Mouse (Mus musculus): ENCODE results near the gene Olfr547. TPM values are rescaled to one million over a fixed set of nuclear protein-coding genes. Genes with fewer than 3 reads are reported as not detected.

Olfr547 gene
- total and polyA plus RNA-seq, 2 experiments from 2014 or later, result not detected

DNA sequence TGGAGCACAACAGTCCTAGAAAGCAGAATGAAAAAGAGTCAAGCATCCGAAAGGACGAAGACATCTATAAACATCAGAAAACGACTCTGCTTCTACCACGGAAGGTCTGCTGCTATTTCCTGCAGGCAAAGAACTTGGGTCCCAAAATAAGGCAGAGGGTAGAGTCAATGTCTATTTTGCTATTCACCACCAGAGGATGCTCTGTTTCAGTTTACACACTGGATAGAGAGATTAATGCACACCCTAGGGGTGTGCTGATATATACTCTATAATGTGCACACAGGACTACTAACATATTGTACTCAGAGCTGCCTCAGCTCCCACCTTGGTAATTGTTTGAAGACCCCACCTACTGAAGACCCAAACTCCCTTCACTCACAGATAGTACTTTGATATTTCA is 31.7 kb downstream of the Olfr547 start:
- no peaks in the 10 kb centered on the region for H3K36me3 ChIP-seq (ENCODE audit: insufficient read depth)
- H3K4me2 ChIP-seq (ENCODE audit: low read depth), result no peak overlapping the region
- ATAC-seq, result no peak
- H3K27ac ChIP-seq (ENCODE audit: low read depth, low read length), result no peak overlapping the region
- no peak for TF ChIP-seq CTCF (IDR thresholded peaks at IDR 0.05; ENCODE audit: low read depth)
- H3K9ac ChIP-seq, result no peak overlapping the region
- H3K4me3 ChIP-seq (ENCODE audit: low read depth, low read length), result no peak overlapping the region
- no peak for DNase-seq
- H3K27me3 ChIP-seq (ENCODE audit: insufficient read depth, low read length), result no peaks in the 10 kb centered on the region
- no peaks in the 10 kb centered on the region for H3K9me3 ChIP-seq (ENCODE audit: low read length)
- 93% methylated on average over 4 of the region's 4 CpGs for WGBS
- no peaks in the 10 kb centered on the region for H3K4me1 ChIP-seq (ENCODE audit: insufficient read depth)

DNA sequence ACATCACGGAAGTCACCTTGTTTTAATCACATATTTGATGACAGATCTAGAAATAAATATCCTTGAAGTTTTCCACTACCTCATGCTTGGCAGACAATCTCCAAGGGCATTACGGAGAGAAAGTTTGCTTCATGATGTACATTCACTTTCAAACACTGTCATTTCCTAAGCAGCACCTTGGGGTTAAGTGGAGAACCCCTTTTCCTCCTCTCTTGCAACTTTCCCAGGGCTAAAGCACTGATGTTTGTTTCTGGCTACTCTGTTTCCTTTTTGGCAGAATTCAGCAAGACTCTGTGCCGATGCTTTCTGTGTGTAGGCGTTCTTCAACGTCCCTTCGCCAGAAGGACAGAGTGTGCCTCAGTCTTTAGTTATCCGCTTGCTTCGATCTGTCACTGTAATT is 36.6 kb downstream of the Olfr547 start, which contains the start of gene Olfr550:
Gene Olfr550 (plus strand): TSS at position 301 of the 400 bp plus-strand sequence.
- DNase-seq, result no peak
- Histone ChIP-seq H3K27ac (ENCODE audit: low read depth, low read length) (no peak within 1 kb of the TSS), H3K27me3 (ENCODE audit: insufficient read depth, low read length) (no peaks in the 10 kb centered on the region), H3K4me1 (ENCODE audit: insufficient read depth) (no peaks in the 10 kb centered on the region), H3K4me3 (ENCODE audit: low read depth, low read length) (no peak within 1 kb of the TSS), H3K4me2 (ENCODE audit: low read depth) (no peak within 1 kb of the TSS), H3K9me3 (ENCODE audit: low read length) (no peaks in the 10 kb centered on the region), H3K9ac (no peak within 1 kb of the TSS), H3K36me3 (ENCODE audit: insufficient read depth) (no peaks in the 10 kb centered on the region)
- TF ChIP-seq CTCF (IDR thresholded peaks at IDR 0.05; ENCODE audit: low read depth), result no peak
- no peak for ATAC-seq
- WGBS, result 92% methylated on average over 8 of the region's 8 CpGs

DNA sequence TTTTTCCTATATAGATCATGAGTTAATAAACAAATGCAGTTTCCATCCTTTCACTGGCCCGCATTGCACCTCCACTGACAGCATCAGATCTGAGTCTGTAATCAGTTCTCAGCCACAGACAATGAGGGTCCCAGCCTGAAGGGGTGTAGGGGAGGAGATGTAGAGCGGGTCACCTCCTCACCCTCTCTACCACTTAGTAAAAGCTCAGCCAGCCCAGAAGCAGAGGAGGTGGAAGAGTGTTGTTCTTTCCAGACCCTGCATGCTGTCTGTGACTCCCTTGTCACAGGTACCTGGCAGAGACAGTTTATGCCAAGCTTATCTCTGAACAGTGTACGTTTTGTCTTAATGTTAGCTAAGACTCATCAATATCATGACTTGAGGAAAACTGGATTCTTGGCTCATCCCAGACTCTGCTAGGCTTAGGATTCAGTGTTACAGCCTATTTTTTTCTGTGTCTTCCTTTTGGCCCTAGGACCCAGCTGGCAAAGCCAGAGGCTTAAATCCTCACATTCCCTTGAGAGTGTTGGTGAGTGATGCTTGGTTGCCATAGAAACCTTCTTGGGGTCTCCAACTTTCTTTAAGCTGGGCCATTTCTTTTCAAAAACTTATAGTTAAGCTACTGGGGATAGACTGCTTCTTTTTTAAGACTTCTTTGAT is 38.8 kb downstream of the Olfr547 start:
- Histone ChIP-seq H3K9me3 (ENCODE audit: low read length) (no peaks in the 10 kb centered on the region), H3K4me1 (ENCODE audit: insufficient read depth) (no peaks in the 10 kb centered on the region), H3K27ac (ENCODE audit: low read depth, low read length) (no peak overlapping the region), H3K27me3 (ENCODE audit: insufficient read depth, low read length) (no peaks in the 10 kb centered on the region), H3K4me3 (ENCODE audit: low read depth, low read length) (no peak overlapping the region), H3K36me3 (ENCODE audit: insufficient read depth) (no peaks in the 10 kb centered on the region), H3K4me2 (ENCODE audit: low read depth) (no peak overlapping the region), H3K9ac (no peak overlapping the region)
- 67% methylated on average over 3 of the region's 3 CpGs for whole genome bisulfite sequencing
- DNase-seq (peak; percentile 8), ATAC-seq (peak; percentile 54)
- no peak for TF ChIP-seq CTCF (IDR thresholded peaks at IDR 0.05; ENCODE audit: low read depth)

DNA sequence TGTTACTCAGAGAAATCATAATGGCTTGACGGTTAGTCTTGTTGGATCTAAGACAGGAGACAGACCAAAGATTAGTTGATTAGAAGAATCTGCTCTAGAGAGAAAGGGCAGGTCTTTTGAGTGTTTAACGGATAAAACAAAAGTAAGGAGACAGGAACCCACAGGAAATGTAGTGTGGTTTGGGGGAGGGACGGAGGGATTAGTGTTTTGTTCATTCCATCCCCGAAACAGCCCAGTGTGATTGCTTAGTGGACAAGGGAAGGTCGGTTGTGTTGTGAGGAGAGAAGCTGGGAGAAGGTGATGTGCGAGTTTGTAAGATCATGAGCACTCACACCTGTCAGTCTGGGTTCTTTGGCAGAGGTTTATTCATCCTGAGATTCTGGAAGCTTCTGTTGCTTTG is 41.4 kb downstream of the Olfr547 start:
- Histone ChIP-seq H3K4me3 (ENCODE audit: low read depth, low read length) (no peak overlapping the region), H3K27ac (ENCODE audit: low read depth, low read length) (no peak overlapping the region), H3K36me3 (ENCODE audit: insufficient read depth) (no peaks in the 10 kb centered on the region), H3K4me1 (ENCODE audit: insufficient read depth) (no peaks in the 10 kb centered on the region), H3K27me3 (ENCODE audit: insufficient read depth, low read length) (no peaks in the 10 kb centered on the region), H3K9me3 (ENCODE audit: low read length) (no peaks in the 10 kb centered on the region), H3K9ac (no peak overlapping the region), H3K4me2 (ENCODE audit: low read depth) (no peak overlapping the region)
- no peak for ATAC-seq
- TF ChIP-seq CTCF (IDR thresholded peaks at IDR 0.05; ENCODE audit: low read depth), result no peak
- WGBS, result 45% methylated on average over 6 of the region's 6 CpGs
- DNase-seq, result no peak

Other genes starting within 250 kb of the Olfr547 start
- gene Rrm1, start 93.1 kb upstream of the Olfr547 start, total RNA-seq (2014; rRNA removed), result 31.9 and 40.0 TPM in 2 replicates
- 25.6 and 30.9 TPM in 2 replicates for gene Rrm1, start 93.1 kb upstream of the Olfr547 start, polyA plus RNA-seq (2015; fragmentation: Nextera tagmentation; extraction: Ambion mirVana)
- gene Olfr543, start 53.1 kb upstream of the Olfr547 start, total RNA-seq (2014; rRNA removed), result not detected in 2 replicates
- 0.23 and 0.25 TPM in 2 replicates for gene Olfr543, start 53.1 kb upstream of the Olfr547 start, polyA plus RNA-seq (2015; fragmentation: Nextera tagmentation; extraction: Ambion mirVana)
- gene Olfr544, start 46.4 kb upstream of the Olfr547 start, total RNA-seq (2014; rRNA removed), result not detected in 2 replicates
- 0.04 and 0.05 TPM in 2 replicates for gene Olfr544, start 46.4 kb upstream of the Olfr547 start, polyA plus RNA-seq (2015; fragmentation: Nextera tagmentation; extraction: Ambion mirVana)
- 0.24 TPM in 1 of 2 replicates, not detected in the other for gene Olfr545, start 35.2 kb upstream of the Olfr547 start, total RNA-seq (2014; rRNA removed)
- 0.05 and 0.08 TPM in 2 replicates for gene Olfr545, start 35.2 kb upstream of the Olfr547 start, polyA plus RNA-seq (2015; fragmentation: Nextera tagmentation; extraction: Ambion mirVana)
- not detected in 2 replicates for gene Olfr548-ps1, start 6.1 kb downstream of the Olfr547 start, total RNA-seq (2014; rRNA removed)
- gene Olfr548-ps1, start 6.1 kb downstream of the Olfr547 start, polyA plus RNA-seq (2015; fragmentation: Nextera tagmentation; extraction: Ambion mirVana), result not detected in 2 replicates
- not detected in 2 replicates for gene Olfr549, start 15.1 kb downstream of the Olfr547 start, total RNA-seq (2014; rRNA removed)
- not detected in 2 replicates for gene Olfr549, start 15.1 kb downstream of the Olfr547 start, polyA plus RNA-seq (2015; fragmentation: Nextera tagmentation; extraction: Ambion mirVana)
- gene Trim21, start 30.7 kb downstream of the Olfr547 start, total RNA-seq (2014; rRNA removed), result 1.5 and 3.5 TPM in 2 replicates
- gene Trim21, start 30.7 kb downstream of the Olfr547 start, polyA plus RNA-seq (2015; fragmentation: Nextera tagmentation; extraction: Ambion mirVana), result 0.30 and 0.38 TPM in 2 replicates
- gene Olfr550, start 36.7 kb downstream of the Olfr547 start, total RNA-seq (2014; rRNA removed), result not detected in 2 replicates
- not detected in 2 replicates for gene Olfr550, start 36.7 kb downstream of the Olfr547 start, polyA plus RNA-seq (2015; fragmentation: Nextera tagmentation; extraction: Ambion mirVana)
- not detected in 2 replicates for gene Olfr551, start 57.1 kb downstream of the Olfr547 start, total RNA-seq (2014; rRNA removed)
- not detected in 2 replicates for gene Olfr551, start 57.1 kb downstream of the Olfr547 start, polyA plus RNA-seq (2015; fragmentation: Nextera tagmentation; extraction: Ambion mirVana)
- gene Olfr552, start 63.0 kb downstream of the Olfr547 start, total RNA-seq (2014; rRNA removed), result not detected in 2 replicates
- gene Olfr552, start 63.0 kb downstream of the Olfr547 start, polyA plus RNA-seq (2015; fragmentation: Nextera tagmentation; extraction: Ambion mirVana), result not detected in 2 replicates
- not detected in 2 replicates for gene Olfr553, start 83.5 kb downstream of the Olfr547 start, total RNA-seq (2014; rRNA removed)
- not detected in 2 replicates for gene Olfr553, start 83.5 kb downstream of the Olfr547 start, polyA plus RNA-seq (2015; fragmentation: Nextera tagmentation; extraction: Ambion mirVana)
- not detected in 2 replicates for gene Olfr554, start 103.7 kb downstream of the Olfr547 start, total RNA-seq (2014; rRNA removed)
- gene Olfr554, start 103.7 kb downstream of the Olfr547 start, polyA plus RNA-seq (2015; fragmentation: Nextera tagmentation; extraction: Ambion mirVana), result not detected in 2 replicates
- gene Olfr555, start 124.1 kb downstream of the Olfr547 start, total RNA-seq (2014; rRNA removed), result not detected in 2 replicates
- gene Olfr555, start 124.1 kb downstream of the Olfr547 start, polyA plus RNA-seq (2015; fragmentation: Nextera tagmentation; extraction: Ambion mirVana), result not detected in 2 replicates
- not detected in 2 replicates for gene Olfr556, start 130.2 kb downstream of the Olfr547 start, total RNA-seq (2014; rRNA removed)
- gene Olfr556, start 130.2 kb downstream of the Olfr547 start, polyA plus RNA-seq (2015; fragmentation: Nextera tagmentation; extraction: Ambion mirVana), result not detected in 2 replicates
- gene Trim68, start 152.6 kb downstream of the Olfr547 start, total RNA-seq (2014; rRNA removed), result 4.2 and 6.8 TPM in 2 replicates
- 2.2 and 4.0 TPM in 2 replicates for gene Trim68, start 152.6 kb downstream of the Olfr547 start, polyA plus RNA-seq (2015; fragmentation: Nextera tagmentation; extraction: Ambion mirVana)
- gene Olfr557, start 161.2 kb downstream of the Olfr547 start, total RNA-seq (2014; rRNA removed), result not detected in 2 replicates
- gene Olfr557, start 161.2 kb downstream of the Olfr547 start, polyA plus RNA-seq (2015; fragmentation: Nextera tagmentation; extraction: Ambion mirVana), result not detected in 2 replicates
- not detected in 2 replicates for gene Olfr558, start 167.5 kb downstream of the Olfr547 start, total RNA-seq (2014; rRNA removed)
- gene Olfr558, start 167.5 kb downstream of the Olfr547 start, polyA plus RNA-seq (2015; fragmentation: Nextera tagmentation; extraction: Ambion mirVana), result 0.04 TPM in 1 of 2 replicates, not detected in the other
- gene Olfr33, start 184.3 kb downstream of the Olfr547 start, total RNA-seq (2014; rRNA removed), result not detected in 2 replicates
- gene Olfr33, start 184.3 kb downstream of the Olfr547 start, polyA plus RNA-seq (2015; fragmentation: Nextera tagmentation; extraction: Ambion mirVana), result not detected in 2 replicates
- not detected in 2 replicates for gene Olfr559, start 192.7 kb downstream of the Olfr547 start, total RNA-seq (2014; rRNA removed)
- not detected in 2 replicates for gene Olfr559, start 192.7 kb downstream of the Olfr547 start, polyA plus RNA-seq (2015; fragmentation: Nextera tagmentation; extraction: Ambion mirVana)
- not detected in 2 replicates for gene Olfr560, start 224.6 kb downstream of the Olfr547 start, total RNA-seq (2014; rRNA removed)
- gene Olfr560, start 224.6 kb downstream of the Olfr547 start, polyA plus RNA-seq (2015; fragmentation: Nextera tagmentation; extraction: Ambion mirVana), result not detected in 2 replicates
- gene Olfr78, start 224.7 kb downstream of the Olfr547 start, total RNA-seq (2014; rRNA removed), result not detected in 2 replicates
- 0.04 TPM in 1 of 2 replicates, not detected in the other for gene Olfr78, start 224.7 kb downstream of the Olfr547 start, polyA plus RNA-seq (2015; fragmentation: Nextera tagmentation; extraction: Ambion mirVana)
- gene Olfr561, start 236.5 kb downstream of the Olfr547 start, total RNA-seq (2014; rRNA removed), result not detected in 2 replicates
- gene Olfr561, start 236.5 kb downstream of the Olfr547 start, polyA plus RNA-seq (2015; fragmentation: Nextera tagmentation; extraction: Ambion mirVana), result not detected in 2 replicates